Mouse (Mus musculus) forebrain, postnatal 0 days (tissue): ENCODE data around the gene Pigo. TPM values are rescaled to one million over a fixed set of nuclear protein-coding genes. Genes with fewer than 3 reads are reported as not detected.
A peak's percentile ranks its signal among the peaks of the same experiment; 100 is the strongest.

Source experiments
- ATAC-seq: fragments of 200-750 bp; cut with Nextera tagmentation; 2 replicates; pipeline ENCODE4 v1.8.0; 2017; ENCODE audit warnings: mild to moderate bottlenecking, moderate library complexity
- DNase-seq: peaks from one replicate; pipeline ENCODE4 v3.0.0-alpha.2; 2015
- H3K27ac ChIP-seq: fragments of 300-500 bp; sonication (generic); 2 replicates; pipeline ENCODE4 v1.5.1; 2014; ENCODE audit warnings: low read depth, mild to moderate bottlenecking, antibody characterized with exemption, low read length, moderate library complexity, mixed read lengths
- H3K27me3 ChIP-seq: fragments of 300-500 bp; sonication (generic); 2 replicates; pipeline ENCODE4 v1.6.1; 2014; ENCODE audit warnings: mild to moderate bottlenecking, low read length, mixed read lengths; ENCODE audit not compliant: insufficient read depth
- H3K36me3 ChIP-seq: fragments of 300-500 bp; sonication (generic); 2 replicates; pipeline ENCODE4 v1.6.1; 2014; ENCODE audit warnings: mild to moderate bottlenecking, moderate library complexity; ENCODE audit not compliant: insufficient read depth
- H3K4me1 ChIP-seq: fragments of 300-500 bp; sonication (generic); 2 replicates; pipeline ENCODE4 v1.6.1; 2014; ENCODE audit warnings: antibody characterized with exemption; ENCODE audit not compliant: insufficient read depth
- H3K4me2 ChIP-seq: fragments of 300-500 bp; sonication (generic); 2 replicates; pipeline ENCODE4 v1.6.1; 2014; ENCODE audit warnings: low read depth, mild to moderate bottlenecking, moderate library complexity
- H3K4me3 ChIP-seq: fragments of 300-500 bp; sonication (generic); 2 replicates; pipeline ENCODE4 v1.5.1; 2014; ENCODE audit warnings: low read depth, low read length, mixed read lengths
- H3K9ac ChIP-seq: fragments of 300-500 bp; sonication (generic); 2 replicates; pipeline ENCODE4 v1.6.1; 2014; ENCODE audit warnings: mild to moderate bottlenecking
- H3K9me3 ChIP-seq: fragments of 300-500 bp; sonication (generic); 2 replicates; pipeline ENCODE4 v1.6.1; 2016; ENCODE audit warnings: low read length
- CTCF ChIP-seq: sonication (generic); IDR thresholded peaks from 2 replicates; pipeline ENCODE4 v1.5.1; 2016; ENCODE audit warnings: antibody characterized with exemption, control low read depth, low read depth
- WGBS: fragments of 180-500 bp; shearing (Covaris S2); extraction: QIAGEN DNeasy Blood & Tissue Kit; methylation state at CpG from one replicate; pipeline ENCODE4 v1.1.7; 2014; 5-methylcytosine and 5-hydroxymethylcytosine counted together
- polyA plus RNA-seq: library from polyadenylated mRNA; unstranded; fragments of >200 nt; fragmentation: Nextera tagmentation; extraction: Ambion mirVana; gene quantifications from 2 replicates; pipeline ENCODE4 v1.2.1, GENCODE M21; 2015
- total RNA-seq: library from RNA; depleted of rRNA; stranded (reverse); fragments of >200 nt; gene quantifications from 2 replicates; pipeline ENCODE4 v1.2.3, GENCODE M21; 2014

The Pigo gene
- total and polyA plus RNA-seq, 2 experiments from 2014 or later = 20.3 to 21.9 TPM

GRCm38 (mm10) chr4:43019176-43019575 is 6.4 kb downstream of the Pigo start:
- no peak overlapping the region for H3K27ac ChIP-seq
- no peak overlapping the region for H3K4me3 ChIP-seq
- DNase-seq (no peak), ATAC-seq (no peak)
- WGBS = 91% methylated on average over 10 of the region's 10 CpGs
- H3K9ac ChIP-seq = no peak overlapping the region
- no peaks in the 10 kb centered on the region for H3K9me3 ChIP-seq
- H3K27me3 ChIP-seq = no peaks in the 10 kb centered on the region
- H3K36me3 ChIP-seq = peaks cover 65% of the 10 kb centered on the region
- TF ChIP-seq CTCF = no peak
- 0 out of 2 replicates have a peak, but pooled peaks cover 2% of the 10 kb centered on the region for H3K4me1 ChIP-seq
- no peak overlapping the region for H3K4me2 ChIP-seq

GRCm38 (mm10) chr4:43018156-43018555 is 7.5 kb downstream of the Pigo start:
- no peak overlapping the region for H3K4me3 ChIP-seq
- TF ChIP-seq CTCF = no peak
- H3K4me1 ChIP-seq = no peaks in the 10 kb centered on the region
- WGBS = 93% methylated on average over 4 of the region's 4 CpGs
- H3K4me2 ChIP-seq = no peak overlapping the region
- H3K9ac ChIP-seq = no peak overlapping the region
- DNase-seq (no peak), ATAC-seq (no peak)
- no peaks in the 10 kb centered on the region for H3K9me3 ChIP-seq
- no peak overlapping the region for H3K27ac ChIP-seq
- H3K27me3 ChIP-seq = no peaks in the 10 kb centered on the region
- peaks cover 59% of the 10 kb centered on the region for H3K36me3 ChIP-seq

DNA sequence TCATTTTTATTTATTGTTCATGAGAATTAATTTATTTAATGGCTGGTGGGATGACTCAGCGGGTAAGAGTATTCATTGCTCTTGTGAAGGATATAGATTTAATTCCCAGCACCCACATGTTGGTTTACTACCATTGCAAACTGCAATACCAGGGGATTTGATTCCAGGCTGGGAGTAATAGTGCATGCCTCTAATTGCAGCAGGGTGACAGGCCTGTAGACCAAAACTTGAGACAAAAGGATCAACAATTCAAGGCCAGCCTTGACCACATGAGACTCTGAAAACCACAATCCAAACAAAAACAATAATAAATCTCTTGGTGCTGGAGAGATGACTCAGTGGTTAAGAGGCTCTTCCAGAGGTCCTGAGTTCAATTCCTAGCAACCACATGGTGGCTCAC is 13.5 kb downstream of the Pigo start:
- no peak overlapping the region for H3K9ac ChIP-seq
- no peak overlapping the region for H3K27ac ChIP-seq
- ATAC-seq = no peak
- DNase-seq = no peak
- no peaks in the 10 kb centered on the region for H3K9me3 ChIP-seq
- H3K4me2 ChIP-seq = no peak overlapping the region
- H3K4me1 ChIP-seq = peaks cover 8% of the 10 kb centered on the region; the same call in 1 of the 2 replicates
- 98% methylated on average over 1 of the region's 1 CpGs for WGBS
- H3K36me3 ChIP-seq = peaks cover 4% of the 10 kb centered on the region
- no peak for TF ChIP-seq CTCF
- H3K4me3 ChIP-seq = no peak overlapping the region
- H3K27me3 ChIP-seq = no peaks in the 10 kb centered on the region

- peak within 1 kb of the TSS; percentile 21; the same call in 1 of the 2 replicates for H3K27ac ChIP-seq
- H3K4me2 ChIP-seq = peak within 1 kb of the TSS; percentile 81
- H3K4me3 ChIP-seq = peak within 1 kb of the TSS; percentile 75
- no peaks in the 10 kb centered on the region for H3K27me3 ChIP-seq
- no peaks in the 10 kb centered on the region for H3K9me3 ChIP-seq
- TF ChIP-seq CTCF = no peak
- peaks cover 8% of the 10 kb centered on the region; the same call in 1 of the 2 replicates for H3K4me1 ChIP-seq
- H3K9ac ChIP-seq = peak within 1 kb of the TSS; percentile 53
- DNase-seq = peak; percentile 88
- 1% methylated on average over 37 of the region's 37 CpGs for WGBS
- H3K36me3 ChIP-seq = no peaks in the 10 kb centered on the region; the same call in 1 of the 2 replicates
- peak; percentile 96 for ATAC-seq
Measured at GRCm38 (mm10) chr4:43010161-43011038, 15.2 kb downstream of the Pigo start, which contains the start of gene Fancg. Fancg (minus strand) TSS chr4:43010506.

DNA sequence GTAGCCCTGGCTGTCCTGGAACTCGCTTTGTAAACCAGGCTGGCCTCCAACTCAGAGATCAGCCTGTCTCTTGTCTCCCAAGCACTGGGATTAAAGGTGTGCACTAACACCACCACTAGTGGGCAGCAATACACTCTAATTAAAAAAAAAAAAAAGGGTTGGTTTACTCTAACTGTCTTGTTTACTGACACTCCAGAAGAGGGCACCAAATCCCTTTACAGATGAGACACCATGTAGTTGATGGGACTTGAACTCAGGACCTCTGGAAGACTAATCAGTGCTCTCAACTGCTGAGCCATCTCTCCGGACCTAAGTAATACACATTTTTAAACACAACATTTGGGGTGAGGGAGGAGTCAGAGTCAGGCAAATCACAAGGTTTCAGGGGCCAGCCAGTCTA is 19.9 kb downstream of the Pigo start:
- DNase-seq (peak; percentile 6), ATAC-seq (no peak)
- H3K4me2 ChIP-seq = no peak overlapping the region
- peaks cover 5% of the 10 kb centered on the region; the same call in 1 of the 2 replicates for H3K4me1 ChIP-seq
- TF ChIP-seq CTCF = peak; percentile 56
- 53% methylated on average over 2 of the region's 2 CpGs for WGBS
- no peak overlapping the region for H3K9ac ChIP-seq
- no peaks in the 10 kb centered on the region for H3K27me3 ChIP-seq
- peaks cover 8% of the 10 kb centered on the region; the same call in 1 of the 2 replicates for H3K36me3 ChIP-seq
- H3K9me3 ChIP-seq = no peaks in the 10 kb centered on the region
- no peak overlapping the region for H3K4me3 ChIP-seq
- no peak overlapping the region for H3K27ac ChIP-seq

- no peak overlapping the region for H3K27ac ChIP-seq
Measured at GRCm38 (mm10) chr4:43004951-43005350, 20.7 kb downstream of the Pigo start.

More at GRCm38 (mm10) chr4:43004951-43005350, 20.7 kb downstream of the Pigo start:
- Histone ChIP-seq H3K9me3 (no peaks in the 10 kb centered on the region), H3K9ac (no peak overlapping the region), H3K36me3 (peaks cover 8% of the 10 kb centered on the region; the same call in 1 of the 2 replicates), H3K27me3 (no peaks in the 10 kb centered on the region), H3K4me3 (no peak overlapping the region), H3K4me1 (peaks cover 4% of the 10 kb centered on the region; the same call in 1 of the 2 replicates), H3K4me2 (no peak overlapping the region)
- no peak for DNase-seq
- no peak for TF ChIP-seq CTCF
- WGBS = 95% methylated on average over 3 of the region's 3 CpGs
- ATAC-seq = no peak
